Mouse (Mus musculus) midbrain, embryonic 13.5 days (tissue): ENCODE data around the gene Msmb. TPM values are rescaled to one million over a fixed set of nuclear protein-coding genes. Genes with fewer than 3 reads are reported as not detected.

Experiments used
- ATAC-seq: fragments of 200-750 bp; cut with Nextera tagmentation; 2 replicates; pipeline ENCODE4 v1.8.0; 2017; ENCODE audit warnings: mild to moderate bottlenecking, moderate TSS enrichment, moderate library complexity
- H3K27ac ChIP-seq: fragments of 300-500 bp; sonication (generic); 2 replicates; pipeline ENCODE4 v1.5.1; 2015; ENCODE audit warnings: inconsistent platforms, mild to moderate bottlenecking, moderate library complexity
- H3K27me3 ChIP-seq: fragments of 300-500 bp; sonication (generic); 2 replicates; pipeline ENCODE4 v1.6.1; 2015; ENCODE audit warnings: mild to moderate bottlenecking, inconsistent platforms
- H3K36me3 ChIP-seq: fragments of 300-500 bp; sonication (generic); 2 replicates; pipeline ENCODE4 v1.6.1; 2015; ENCODE audit warnings: mild to moderate bottlenecking, inconsistent platforms
- H3K4me1 ChIP-seq: fragments of 300-500 bp; sonication (generic); replicated peaks from 2 replicates; pipeline ENCODE4 v1.6.1; 2015; ENCODE audit warnings: inconsistent platforms
- H3K4me2 ChIP-seq: fragments of 300-500 bp; sonication (generic); replicated peaks from 2 replicates; pipeline ENCODE4 v1.6.1; 2015; ENCODE audit warnings: moderate library complexity, mild to moderate bottlenecking, inconsistent platforms
- H3K4me3 ChIP-seq: fragments of 300-500 bp; sonication (generic); replicated peaks from 2 replicates; pipeline ENCODE4 v1.5.1; 2015; ENCODE audit warnings: mild to moderate bottlenecking, inconsistent platforms
- H3K9ac ChIP-seq: fragments of 300-500 bp; sonication (generic); replicated peaks from 2 replicates; pipeline ENCODE4 v1.6.1; 2015; ENCODE audit warnings: mild to moderate bottlenecking, inconsistent platforms
- H3K9me3 ChIP-seq: fragments of 300-500 bp; sonication (generic); 2 replicates; pipeline ENCODE4 v1.6.1; 2016; ENCODE audit warnings: mild to moderate bottlenecking, inconsistent platforms
- WGBS: fragments of 180-500 bp; shearing (Covaris S2); methylation state at CpG from one replicate; pipeline ENCODE4 v1.1.7; 2015; 5-methylcytosine and 5-hydroxymethylcytosine counted together
- polyA plus RNA-seq: library from polyadenylated mRNA; unstranded; fragments of >200 nt; fragmentation: Nextera tagmentation; extraction: Ambion mirVana; gene quantifications from 2 replicates; pipeline ENCODE4 v1.2.1, GENCODE M21; 2015

The Msmb gene
- polyA plus RNA-seq, 1 experiment from 2014 or later, result not detected

- Histone ChIP-seq H3K36me3 (no peaks in the 10 kb centered on the region), H3K4me2 (no peak overlapping the region), H3K4me1 (no peaks in the 10 kb centered on the region), H3K27me3 (no peaks in the 10 kb centered on the region), H3K27ac (no peak overlapping the region), H3K4me3 (no peak overlapping the region), H3K9ac (no peak overlapping the region), H3K9me3 (peaks cover 5% of the 10 kb centered on the region; the same call in 1 of the 2 replicates)
- whole genome bisulfite sequencing, result 92% methylated on average over 18 of the region's 18 CpGs
- no peak for ATAC-seq
These were observed 10.6 kb downstream of the Msmb start for GRCm38 (mm10) chr14:32152243-32152965.

DNA sequence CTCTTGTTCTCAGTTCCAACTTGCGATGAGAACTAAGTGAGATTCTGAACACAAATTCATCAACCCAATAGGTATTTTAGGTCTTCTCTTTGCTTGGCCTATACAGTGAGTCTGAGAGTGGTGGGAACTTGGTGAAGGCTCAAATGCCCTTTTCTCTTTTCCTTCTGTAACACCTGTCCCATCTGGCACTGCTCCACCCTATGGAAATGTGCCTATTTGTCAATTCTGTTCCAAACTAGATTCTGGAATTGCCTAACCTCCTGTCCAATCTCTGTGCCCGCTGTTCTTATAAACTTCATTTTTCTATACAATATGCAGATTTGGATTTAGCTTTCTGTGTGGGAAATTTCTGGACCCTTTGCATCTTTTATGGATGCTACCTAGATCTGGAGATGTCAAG is 11.3 kb downstream of the Msmb start:
- 97% methylated on average over 2 of the region's 2 CpGs for WGBS
- no peak overlapping the region for H3K4me3 ChIP-seq
- H3K4me1 ChIP-seq, result no peaks in the 10 kb centered on the region
- H3K4me2 ChIP-seq, result no peak overlapping the region
- H3K27ac ChIP-seq, result no peak overlapping the region
- no peaks in the 10 kb centered on the region for H3K27me3 ChIP-seq
- H3K9ac ChIP-seq, result no peak overlapping the region
- H3K9me3 ChIP-seq, result no peaks in the 10 kb centered on the region
- ATAC-seq, result no peak
- H3K36me3 ChIP-seq, result no peaks in the 10 kb centered on the region

DNA sequence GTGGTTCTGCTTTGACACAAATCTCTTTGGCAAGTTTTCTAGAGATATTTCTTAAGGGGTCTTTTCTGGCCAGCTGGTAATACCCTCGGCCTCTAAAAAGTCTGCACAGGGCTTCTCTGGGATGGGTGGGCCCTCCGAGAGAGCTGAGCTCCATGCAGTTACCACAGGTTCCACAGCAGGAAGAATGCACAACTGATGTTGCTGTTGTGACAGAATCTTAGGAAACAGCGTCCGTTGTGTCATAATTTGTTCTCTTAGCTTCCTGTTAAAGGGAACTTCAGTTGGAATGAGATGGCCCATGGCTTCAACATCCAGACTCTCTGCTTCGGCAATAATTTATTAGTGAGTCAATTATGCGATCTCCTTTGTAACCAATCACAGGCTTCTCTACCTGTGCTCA is 12.9 kb downstream of the Msmb start:
- 90% methylated on average over 6 of the region's 6 CpGs for WGBS
- H3K9me3 ChIP-seq, result no peaks in the 10 kb centered on the region
- H3K27me3 ChIP-seq, result no peaks in the 10 kb centered on the region
- H3K4me1 ChIP-seq, result peaks cover 6% of the 10 kb centered on the region
- no peak overlapping the region for H3K4me2 ChIP-seq
- H3K9ac ChIP-seq, result no peak overlapping the region
- no peak overlapping the region for H3K27ac ChIP-seq
- H3K36me3 ChIP-seq, result no peaks in the 10 kb centered on the region
- H3K4me3 ChIP-seq, result no peak overlapping the region
- ATAC-seq, result no peak

DNA sequence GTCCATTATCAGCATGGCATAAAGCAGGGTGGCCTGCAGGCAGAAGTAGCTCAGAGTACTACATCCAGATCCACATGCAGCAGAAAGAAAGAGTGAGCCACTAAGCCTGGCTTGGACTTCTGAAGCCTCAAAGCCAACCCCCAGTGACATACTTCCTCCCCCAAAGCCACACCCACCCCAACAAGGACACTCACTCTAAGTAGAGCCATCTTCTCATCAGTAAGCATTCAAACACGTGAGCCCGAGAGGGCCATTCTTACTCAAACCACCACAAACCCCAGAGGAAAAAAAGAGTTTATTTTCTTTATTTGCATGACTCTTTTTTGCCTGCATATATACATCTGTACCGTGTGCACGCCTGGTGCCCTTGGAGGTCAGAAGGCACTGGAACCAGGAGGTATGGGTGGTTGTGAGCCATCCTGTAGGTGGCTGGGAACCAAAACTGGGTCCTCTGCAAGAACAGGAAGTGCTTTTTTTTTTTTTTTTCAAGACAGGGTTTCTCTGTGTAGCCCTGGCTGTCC is 17.4 kb downstream of the Msmb start:
- Histone ChIP-seq H3K4me3 (peak overlapping the region; percentile 88), H3K9ac (peak overlapping the region; percentile 96; the same call in 1 of the 2 replicates), H3K27me3 (no peaks in the 10 kb centered on the region), H3K27ac (peak overlapping the region; percentile 45; the same call in 1 of the 2 replicates), H3K36me3 (no peaks in the 10 kb centered on the region), H3K4me2 (peak overlapping the region; percentile 92), H3K9me3 (no peaks in the 10 kb centered on the region), H3K4me1 (peaks cover 24% of the 10 kb centered on the region)
- WGBS, result 38% methylated on average over 4 of the region's 4 CpGs
- ATAC-seq, result no peak; the same call in 1 of the 2 replicates

GRCm38 (mm10) chr14:32159690-32160246 is 17.9 kb downstream of the Msmb start, which contains the start of gene Ncoa4:
Gene Ncoa4, plus strand, starts transcription at chr14:32159865.
- Histone ChIP-seq H3K27ac (peak within 1 kb of the TSS; percentile 87), H3K36me3 (no peaks in the 10 kb centered on the region), H3K4me2 (peak within 1 kb of the TSS; percentile 92), H3K4me3 (peak within 1 kb of the TSS; percentile 88), H3K9me3 (no peaks in the 10 kb centered on the region), H3K4me1 (peaks cover 24% of the 10 kb centered on the region), H3K27me3 (no peaks in the 10 kb centered on the region), H3K9ac (peak within 1 kb of the TSS; percentile 96)
- ATAC-seq, result peak; percentile 98
- under 1% methylated on average over 40 of the region's 40 CpGs for WGBS

- Histone ChIP-seq H3K4me1 (peaks cover 31% of the 10 kb centered on the region), H3K27me3 (no peaks in the 10 kb centered on the region), H3K36me3 (no peaks in the 10 kb centered on the region), H3K4me2 (peak overlapping the region; percentile 92), H3K9me3 (no peaks in the 10 kb centered on the region), H3K4me3 (peak overlapping the region; percentile 88), H3K27ac (peak overlapping the region; percentile 87), H3K9ac (peak overlapping the region; percentile 96)
- 44% methylated on average over 7 of the region's 7 CpGs for WGBS
- no peak for ATAC-seq
These were observed 18.7 kb downstream of the Msmb start for GRCm38 (mm10) chr14:32160563-32160962.

DNA sequence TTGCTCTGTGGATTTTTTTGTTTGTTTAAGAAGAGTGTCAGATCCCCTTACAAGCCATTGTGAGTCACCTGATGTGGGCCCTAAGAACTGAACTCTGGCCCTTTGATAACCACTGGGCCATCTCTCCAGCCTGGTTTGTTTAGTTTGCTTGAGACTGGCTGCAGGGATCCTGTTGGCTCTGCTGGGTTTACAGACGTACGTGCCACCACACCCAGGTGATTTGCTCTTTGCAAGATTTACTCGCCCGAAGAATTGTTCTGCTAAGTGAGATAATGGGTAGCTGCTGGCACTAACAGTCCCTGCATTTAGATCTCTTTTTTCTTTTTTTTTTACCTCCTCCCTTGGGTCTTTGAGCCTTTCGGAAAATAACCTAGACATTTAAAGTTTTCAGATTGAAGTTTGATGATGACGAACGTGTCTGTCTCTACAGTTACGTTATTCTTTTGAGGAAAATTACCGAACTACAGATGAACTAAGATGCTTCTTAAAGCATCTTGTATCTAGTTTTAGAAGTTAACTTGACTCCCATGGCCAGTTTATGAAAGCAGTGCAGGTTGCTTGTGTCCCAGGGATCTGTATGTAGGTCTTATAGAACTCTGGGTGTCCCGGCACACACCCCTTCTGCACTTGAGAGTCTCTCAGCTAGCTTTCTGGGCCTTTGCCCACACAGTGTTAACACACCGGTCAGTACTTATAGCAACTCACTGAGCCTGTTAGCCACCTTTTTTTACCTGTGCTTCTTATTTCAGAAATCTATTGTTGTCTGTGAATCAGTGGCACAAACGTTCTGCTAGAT is 19.5 kb downstream of the Msmb start:
- Histone ChIP-seq H3K9me3 (no peaks in the 10 kb centered on the region), H3K27ac (no peak overlapping the region), H3K4me1 (peaks cover 35% of the 10 kb centered on the region), H3K27me3 (no peaks in the 10 kb centered on the region), H3K9ac (peak overlapping the region; percentile 96), H3K4me2 (peak overlapping the region; percentile 92), H3K36me3 (no peaks in the 10 kb centered on the region), H3K4me3 (peak overlapping the region; percentile 88; the same call in 1 of the 2 replicates)
- ATAC-seq, result no peak
- 91% methylated on average over 12 of the region's 12 CpGs for WGBS

DNA sequence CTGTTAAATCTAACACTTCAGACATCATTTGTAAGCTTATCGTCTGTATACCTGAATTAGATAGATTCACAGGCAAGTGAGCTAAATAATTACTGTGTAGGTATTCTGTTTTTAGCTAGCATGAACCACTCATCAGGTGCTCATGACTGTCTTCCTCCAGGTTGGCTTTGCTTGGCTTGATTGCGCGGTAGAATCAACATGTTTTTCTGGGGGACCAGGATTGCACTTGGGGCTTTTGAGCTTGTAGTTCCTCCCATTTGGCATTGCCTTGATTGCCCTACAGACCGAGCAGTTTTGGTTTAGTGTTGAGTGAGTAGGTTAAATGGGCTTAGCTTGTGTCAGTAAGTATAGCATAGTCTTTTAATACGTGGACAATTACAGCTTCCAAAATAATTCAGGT is 20.4 kb downstream of the Msmb start:
- 93% methylated on average over 5 of the region's 5 CpGs for WGBS
- H3K4me2 ChIP-seq, result no peak overlapping the region
- ATAC-seq, result no peak

DNA sequence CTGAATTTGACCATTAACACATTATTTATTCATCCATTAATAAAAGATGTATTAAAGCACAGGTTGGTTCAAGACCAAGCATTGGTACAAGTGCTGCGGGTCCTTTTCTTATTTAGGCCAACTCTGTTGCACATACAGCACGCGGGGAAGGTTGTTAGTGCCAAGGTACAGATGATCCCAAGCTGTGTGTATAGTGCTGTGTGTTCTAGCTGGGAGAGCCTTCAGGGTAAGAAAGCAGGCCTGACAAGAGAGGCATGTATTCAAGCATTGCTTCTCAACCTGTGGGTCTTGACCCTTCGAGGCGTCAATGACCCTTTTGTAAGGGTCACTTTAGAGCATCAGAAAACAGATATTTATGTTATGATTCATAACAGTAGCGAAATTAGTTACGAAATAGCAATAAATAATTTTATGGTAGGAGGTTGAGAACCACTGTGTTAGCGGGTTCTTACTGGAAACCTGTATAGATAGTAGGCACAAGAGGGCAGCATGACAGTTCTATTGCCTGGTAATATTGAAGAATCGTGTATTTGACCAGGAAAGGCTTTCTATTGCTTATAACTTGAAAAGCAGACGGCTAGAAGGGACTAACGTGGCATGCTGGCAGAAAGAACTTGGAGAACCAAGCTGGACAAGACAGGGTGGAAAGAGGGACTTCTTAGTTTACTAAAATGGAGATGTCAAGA is 21.5 kb downstream of the Msmb start:
- no peak overlapping the region for H3K27ac ChIP-seq

More for the DNA sequence above, 20.4 kb downstream of the Msmb start:
- Histone ChIP-seq H3K27ac (no peak overlapping the region), H3K4me3 (no peak overlapping the region), H3K9ac (no peak overlapping the region), H3K4me1 (peaks cover 35% of the 10 kb centered on the region), H3K27me3 (no peaks in the 10 kb centered on the region), H3K9me3 (no peaks in the 10 kb centered on the region), H3K36me3 (no peaks in the 10 kb centered on the region)

DNA sequence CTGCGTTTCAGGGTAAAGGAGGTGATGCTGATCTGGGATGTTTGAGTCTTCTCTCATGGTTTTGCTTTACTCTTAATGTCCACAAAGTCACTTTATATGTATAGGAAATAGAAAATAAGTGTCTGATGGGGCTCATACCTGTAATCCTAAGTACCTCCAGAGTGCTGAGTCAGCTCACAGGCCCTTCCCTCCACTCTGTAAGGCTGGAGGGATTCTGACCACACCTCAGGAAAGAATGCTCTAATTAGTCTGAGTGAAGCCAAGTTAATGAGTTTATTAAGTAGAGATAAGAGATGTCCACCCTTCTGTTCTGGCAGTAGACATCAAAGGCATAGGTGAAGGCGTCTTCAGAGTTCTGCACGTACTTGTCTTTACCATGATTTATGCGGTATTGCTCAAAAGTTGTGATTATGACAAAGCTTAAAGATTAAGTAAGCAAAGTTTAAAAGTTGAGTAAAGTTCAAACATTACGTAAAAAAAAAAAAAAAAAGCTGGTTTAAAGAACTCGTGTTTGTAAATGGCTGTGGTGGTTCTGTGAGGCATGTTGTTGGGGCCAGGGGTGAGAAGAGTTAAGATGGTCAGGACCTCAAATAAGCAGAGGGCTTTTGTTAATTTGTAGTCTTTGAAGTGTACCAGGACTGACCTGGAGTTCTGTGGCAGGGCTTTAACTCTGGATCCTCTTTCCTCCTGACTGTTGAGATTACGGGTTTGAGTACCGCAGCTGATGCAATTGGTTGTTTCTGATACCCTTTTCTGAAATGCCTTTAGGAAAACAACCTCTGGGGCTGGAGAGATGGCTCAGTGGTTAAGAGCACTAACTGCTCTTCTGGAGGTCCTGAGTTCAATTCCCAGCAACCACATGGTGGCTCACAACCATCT is 22.6 kb downstream of the Msmb start:
- Histone ChIP-seq H3K4me3 (no peak overlapping the region), H3K9ac (no peak overlapping the region), H3K36me3 (no peaks in the 10 kb centered on the region), H3K4me2 (no peak overlapping the region), H3K27ac (no peak overlapping the region), H3K27me3 (no peaks in the 10 kb centered on the region), H3K4me1 (peaks cover 35% of the 10 kb centered on the region), H3K9me3 (no peaks in the 10 kb centered on the region)
- ATAC-seq, result no peak
- 86% methylated on average over 8 of the region's 8 CpGs for WGBS

More for the DNA sequence above, 21.5 kb downstream of the Msmb start:
- peaks cover 36% of the 10 kb centered on the region for H3K4me1 ChIP-seq
- H3K27me3 ChIP-seq, result no peaks in the 10 kb centered on the region
- H3K4me2 ChIP-seq, result no peak overlapping the region
- no peaks in the 10 kb centered on the region for H3K36me3 ChIP-seq
- H3K9me3 ChIP-seq, result no peaks in the 10 kb centered on the region
- ATAC-seq, result no peak
- 93% methylated on average over 11 of the region's 11 CpGs for WGBS
- H3K4me3 ChIP-seq, result no peak overlapping the region
- no peak overlapping the region for H3K9ac ChIP-seq
